Mouse (Mus musculus): ENCODE measurements around the gene Galnt12. TPM values are rescaled to one million over a fixed set of nuclear protein-coding genes. Genes with fewer than 3 reads are reported as not detected.

Galnt12 gene
- polyA plus RNA-seq, 1 experiment from 2014 or later = 16.6 TPM

DNA sequence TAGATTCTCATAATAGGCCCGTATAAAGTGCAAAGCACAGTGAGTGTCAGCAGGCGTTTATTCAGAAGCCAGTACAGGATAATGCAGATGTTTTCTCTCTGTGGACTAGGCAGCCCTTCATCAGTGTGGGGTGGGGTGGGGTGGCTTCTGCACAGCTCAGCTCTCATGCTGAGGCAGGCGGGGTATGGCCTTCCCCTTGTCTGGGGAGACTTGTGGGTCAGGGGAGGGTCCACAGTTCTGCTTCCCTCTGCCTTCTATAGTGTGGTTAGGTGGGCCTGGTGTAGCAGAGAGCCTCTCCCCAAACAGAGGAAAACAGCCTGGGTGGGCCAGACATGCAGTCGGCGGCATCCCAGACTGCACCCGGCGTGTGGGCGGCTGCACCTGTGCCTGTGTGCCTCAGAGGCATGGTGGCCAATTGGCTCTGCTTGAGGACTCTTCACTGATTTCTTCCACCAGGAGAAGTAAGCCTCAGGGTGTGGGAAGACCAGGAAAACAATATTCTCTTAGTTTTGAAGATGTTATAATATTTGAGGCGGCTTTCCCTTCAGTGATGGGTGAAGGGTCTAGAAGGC is 32.5 kb downstream of the Galnt12 start:
- Histone ChIP-seq H3K27ac (ENCODE audit: low read depth) (no peak overlapping the region), H3K36me3 (ENCODE audit: control insufficient read depth, insufficient read depth, low read length) (no peaks in the 10 kb centered on the region), H3K4me3 (ENCODE audit: low read depth, low read length) (no peak overlapping the region), H3K4me1 (replicated peaks; ENCODE audit: control insufficient read depth, insufficient read depth, low read length) (no peaks in the 10 kb centered on the region), H3K4me2 (ENCODE audit: low read length) (no peak overlapping the region), H3K9ac (ENCODE audit: low read length) (no peak overlapping the region), H3K9me3 (ENCODE audit: control insufficient read depth, low read length) (peaks cover 5% of the 10 kb centered on the region; the same call in 1 of the 2 replicates), H3K27me3 (replicated peaks; ENCODE audit: control insufficient read depth, insufficient read depth, low read length) (no peaks in the 10 kb centered on the region)
- DNase-seq (ENCODE audit: low spot score) (no peak), ATAC-seq (replicated peaks; ENCODE audit: low FRiP score, low TSS enrichment, low read depth) (no peak)
- 79% methylated on average over 9 of the region's 9 CpGs for WGBS

DNA sequence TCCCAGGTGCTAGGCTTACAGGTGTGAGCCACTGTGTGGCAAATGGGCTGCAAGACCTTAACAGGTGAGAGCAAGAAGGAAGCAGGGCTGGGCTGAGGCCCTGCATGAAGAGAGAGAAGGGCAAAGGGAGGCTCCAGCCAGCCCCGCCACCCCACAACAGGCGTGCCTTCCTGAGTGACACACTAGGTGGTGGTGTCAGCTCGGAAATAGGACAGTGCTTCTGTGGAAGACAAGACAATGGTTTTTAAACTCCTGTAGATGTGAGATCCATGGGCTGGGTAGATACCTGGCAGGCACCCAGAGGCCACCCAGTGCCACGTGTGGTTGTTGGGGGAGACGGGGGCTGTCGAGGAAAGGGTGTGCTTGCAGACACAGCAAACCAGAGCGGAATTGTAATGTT is 36.8 kb downstream of the Galnt12 start:
- Histone ChIP-seq H3K27me3 (replicated peaks; ENCODE audit: control insufficient read depth, insufficient read depth, low read length) (no peaks in the 10 kb centered on the region), H3K36me3 (ENCODE audit: control insufficient read depth, insufficient read depth, low read length) (no peaks in the 10 kb centered on the region), H3K4me3 (ENCODE audit: low read depth, low read length) (no peak overlapping the region), H3K9ac (ENCODE audit: low read length) (no peak overlapping the region), H3K27ac (ENCODE audit: low read depth) (no peak overlapping the region), H3K4me1 (replicated peaks; ENCODE audit: control insufficient read depth, insufficient read depth, low read length) (no peaks in the 10 kb centered on the region), H3K9me3 (ENCODE audit: control insufficient read depth, low read length) (peaks cover 5% of the 10 kb centered on the region; the same call in 1 of the 2 replicates), H3K4me2 (ENCODE audit: low read length) (no peak overlapping the region)
- WGBS = 78% methylated on average over 7 of the region's 7 CpGs
- no peak for ATAC-seq (replicated peaks; ENCODE audit: low FRiP score, low TSS enrichment, low read depth)
- DNase-seq (ENCODE audit: low spot score) = no peak

DNA sequence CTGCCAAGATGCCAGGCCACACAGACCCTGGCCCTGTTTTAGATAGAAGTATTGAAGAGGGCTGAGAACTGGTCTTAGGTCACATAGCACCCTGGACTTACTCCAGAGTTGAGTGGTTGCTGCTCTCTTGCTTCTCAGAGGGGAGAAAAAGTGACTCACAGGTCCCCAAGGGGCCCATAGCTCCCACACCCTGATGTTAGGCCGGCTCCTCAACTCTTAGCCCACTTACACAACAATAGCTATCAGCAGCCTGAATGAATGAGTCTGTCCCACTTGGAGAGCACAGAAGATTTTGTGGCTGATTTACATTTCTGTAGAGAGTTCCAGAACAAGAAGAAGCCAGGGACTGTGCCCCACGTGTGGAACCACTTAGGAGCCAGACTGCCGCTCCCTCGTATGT is 37.9 kb downstream of the Galnt12 start:
- no peak overlapping the region for H3K4me2 ChIP-seq (ENCODE audit: low read length)
- H3K9me3 ChIP-seq (ENCODE audit: control insufficient read depth, low read length) = peaks cover 5% of the 10 kb centered on the region; the same call in 1 of the 2 replicates
- 70% methylated on average over 4 of the region's 4 CpGs for WGBS
- no peaks in the 10 kb centered on the region for H3K27me3 ChIP-seq (replicated peaks; ENCODE audit: control insufficient read depth, insufficient read depth, low read length)
- ATAC-seq (replicated peaks; ENCODE audit: low FRiP score, low TSS enrichment, low read depth) = no peak
- DNase-seq (ENCODE audit: low spot score) = no peak
- H3K27ac ChIP-seq (ENCODE audit: low read depth) = no peak overlapping the region
- no peak overlapping the region for H3K4me3 ChIP-seq (ENCODE audit: low read depth, low read length)
- H3K4me1 ChIP-seq (replicated peaks; ENCODE audit: control insufficient read depth, insufficient read depth, low read length) = no peaks in the 10 kb centered on the region
- no peak overlapping the region for H3K9ac ChIP-seq (ENCODE audit: low read length)
- H3K36me3 ChIP-seq (ENCODE audit: control insufficient read depth, insufficient read depth, low read length) = no peaks in the 10 kb centered on the region

DNA sequence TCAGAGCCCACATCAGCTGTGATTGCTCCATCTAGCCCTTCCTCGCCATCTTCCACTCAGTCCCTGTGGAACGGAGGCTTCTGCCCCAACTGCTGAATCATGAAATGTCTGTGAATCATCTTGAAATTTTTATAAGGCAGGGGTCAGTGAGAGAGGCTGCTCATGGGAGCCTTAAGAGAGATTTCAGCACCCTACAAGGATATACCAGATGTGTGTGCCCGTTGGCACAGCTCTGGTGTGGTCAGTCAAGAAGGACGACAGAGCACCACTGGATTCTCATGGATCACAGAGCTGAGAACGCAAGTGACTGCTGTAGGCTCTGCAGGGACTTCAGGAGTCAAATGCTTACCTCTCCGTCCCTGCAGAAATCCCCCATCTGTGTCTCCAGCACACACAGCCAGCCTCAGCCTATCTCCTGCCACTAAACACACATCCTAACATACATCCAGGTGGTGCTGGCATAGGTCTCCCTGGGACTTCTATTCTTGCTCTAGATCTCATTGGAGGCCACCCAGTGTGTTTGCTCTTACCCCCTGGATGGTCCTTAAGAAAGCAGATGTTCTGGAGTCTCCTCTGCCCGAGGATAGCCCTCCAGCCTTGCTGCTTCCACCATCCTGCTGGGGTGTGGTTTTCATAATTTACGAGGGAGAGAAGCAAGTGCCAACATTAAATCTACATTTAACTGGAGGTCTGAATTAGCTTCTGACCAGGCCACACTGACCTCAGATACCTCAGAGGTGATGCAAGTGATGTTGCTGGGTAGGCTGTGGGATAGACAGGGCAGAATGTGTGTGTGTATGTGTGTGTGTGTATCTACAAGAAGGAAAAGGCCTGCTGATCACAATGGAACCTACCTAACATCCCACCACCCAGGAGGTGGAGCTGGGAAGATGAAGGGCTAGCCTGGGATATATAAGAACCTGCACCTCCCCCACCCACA is 38.7 kb downstream of the Galnt12 start:
- Histone ChIP-seq H3K4me2 (ENCODE audit: low read length) (no peak overlapping the region), H3K4me1 (replicated peaks; ENCODE audit: control insufficient read depth, insufficient read depth, low read length) (no peaks in the 10 kb centered on the region), H3K27ac (ENCODE audit: low read depth) (no peak overlapping the region), H3K9me3 (ENCODE audit: control insufficient read depth, low read length) (peaks cover 5% of the 10 kb centered on the region; the same call in 1 of the 2 replicates), H3K4me3 (ENCODE audit: low read depth, low read length) (no peak overlapping the region), H3K9ac (ENCODE audit: low read length) (no peak overlapping the region), H3K36me3 (ENCODE audit: control insufficient read depth, insufficient read depth, low read length) (no peaks in the 10 kb centered on the region), H3K27me3 (replicated peaks; ENCODE audit: control insufficient read depth, insufficient read depth, low read length) (no peaks in the 10 kb centered on the region)
- 76% methylated on average over 8 of the region's 8 CpGs for WGBS
- ATAC-seq (replicated peaks; ENCODE audit: low FRiP score, low TSS enrichment, low read depth) (no peak), DNase-seq (ENCODE audit: low spot score) (no peak)

DNA sequence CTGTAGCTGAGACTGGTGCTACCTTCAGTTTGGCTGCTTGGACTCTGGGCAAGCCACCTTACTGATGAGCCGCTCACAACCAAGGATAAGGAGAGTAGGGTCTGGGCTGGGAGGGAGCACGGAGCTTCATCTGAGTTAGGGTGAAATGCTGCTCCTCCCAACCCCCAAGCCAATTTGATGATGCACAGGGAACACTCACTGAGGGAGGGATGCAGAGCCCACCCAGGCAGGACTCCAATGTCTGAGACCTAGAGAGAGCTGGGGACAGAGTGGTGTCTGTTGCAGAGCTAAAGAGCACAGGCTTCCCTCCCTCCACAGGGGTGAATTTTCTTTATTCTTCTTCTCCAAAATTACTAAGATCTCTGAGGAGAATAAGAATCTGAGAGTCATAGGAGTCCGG is 40.2 kb downstream of the Galnt12 start:
- no peak overlapping the region for H3K27ac ChIP-seq (ENCODE audit: low read depth)
- H3K4me2 ChIP-seq (ENCODE audit: low read length) = no peak overlapping the region
- ATAC-seq (replicated peaks; ENCODE audit: low FRiP score, low TSS enrichment, low read depth) = no peak
- H3K9me3 ChIP-seq (ENCODE audit: control insufficient read depth, low read length) = peaks cover 4% of the 10 kb centered on the region; the same call in 1 of the 2 replicates
- DNase-seq (ENCODE audit: low spot score) = no peak
- no peak overlapping the region for H3K4me3 ChIP-seq (ENCODE audit: low read depth, low read length)
- no peaks in the 10 kb centered on the region for H3K36me3 ChIP-seq (ENCODE audit: control insufficient read depth, insufficient read depth, low read length)
- H3K9ac ChIP-seq (ENCODE audit: low read length) = no peak overlapping the region
- 86% methylated on average over 3 of the region's 3 CpGs for WGBS
- H3K27me3 ChIP-seq (replicated peaks; ENCODE audit: control insufficient read depth, insufficient read depth, low read length) = no peaks in the 10 kb centered on the region
- H3K4me1 ChIP-seq (replicated peaks; ENCODE audit: control insufficient read depth, insufficient read depth, low read length) = no peaks in the 10 kb centered on the region

DNA sequence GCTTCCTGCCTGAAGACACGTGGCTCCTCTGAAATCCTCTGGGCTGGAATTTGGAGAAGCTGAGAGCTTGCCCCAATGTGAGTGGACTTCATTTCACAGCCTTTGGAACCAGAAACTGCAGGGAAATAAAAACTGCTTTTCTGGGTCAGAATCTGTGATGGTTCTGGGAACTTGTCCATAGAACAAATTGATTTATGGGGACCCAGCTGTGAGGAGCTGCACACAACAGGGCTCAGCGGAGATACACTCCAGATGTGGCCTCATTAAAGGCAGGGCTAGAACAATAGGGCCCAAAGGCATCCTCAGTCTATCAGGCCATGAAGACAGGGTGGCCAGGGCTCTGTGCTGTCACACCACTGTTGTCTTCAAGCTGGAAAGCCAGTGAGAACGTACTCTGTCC is 40.7 kb downstream of the Galnt12 start:
- Histone ChIP-seq H3K9me3 (ENCODE audit: control insufficient read depth, low read length) (no peaks in the 10 kb centered on the region), H3K4me1 (replicated peaks; ENCODE audit: control insufficient read depth, insufficient read depth, low read length) (no peaks in the 10 kb centered on the region), H3K36me3 (ENCODE audit: control insufficient read depth, insufficient read depth, low read length) (no peaks in the 10 kb centered on the region), H3K4me2 (ENCODE audit: low read length) (no peak overlapping the region), H3K9ac (ENCODE audit: low read length) (no peak overlapping the region), H3K27ac (ENCODE audit: low read depth) (no peak overlapping the region), H3K4me3 (ENCODE audit: low read depth, low read length) (no peak overlapping the region), H3K27me3 (replicated peaks; ENCODE audit: control insufficient read depth, insufficient read depth, low read length) (no peaks in the 10 kb centered on the region)
- DNase-seq (ENCODE audit: low spot score) = no peak
- 64% methylated on average over 3 of the region's 3 CpGs for WGBS
- ATAC-seq (replicated peaks; ENCODE audit: low FRiP score, low TSS enrichment, low read depth) = no peak

DNA sequence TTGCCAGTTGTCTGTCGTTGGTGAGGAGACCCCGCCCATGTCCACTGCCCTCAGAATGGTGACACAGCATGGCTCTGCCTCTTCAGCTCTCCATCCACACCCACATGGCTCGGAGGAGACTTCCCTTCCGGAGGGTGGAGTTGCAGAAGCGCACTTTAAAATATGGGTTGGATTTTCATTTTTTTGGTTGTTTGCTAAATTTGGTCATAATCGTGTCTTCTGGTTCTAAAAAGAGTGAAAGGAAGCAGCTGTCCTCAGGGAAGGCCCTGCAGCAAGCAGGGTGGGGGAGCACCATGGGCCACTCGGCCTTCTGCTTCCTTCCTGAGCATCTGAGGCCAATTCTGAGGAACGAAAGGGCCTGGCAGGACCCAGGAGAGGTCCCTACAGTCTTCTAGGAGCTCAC is 45.0 kb downstream of the Galnt12 start:
- no peak overlapping the region for H3K9ac ChIP-seq (ENCODE audit: low read length)
- H3K27ac ChIP-seq (ENCODE audit: low read depth) = no peak overlapping the region
- H3K36me3 ChIP-seq (ENCODE audit: control insufficient read depth, insufficient read depth, low read length) = no peaks in the 10 kb centered on the region
- peaks cover 7% of the 10 kb centered on the region for H3K4me1 ChIP-seq (replicated peaks; ENCODE audit: control insufficient read depth, insufficient read depth, low read length)
- DNase-seq (ENCODE audit: low spot score) (no peak), ATAC-seq (replicated peaks; ENCODE audit: low FRiP score, low TSS enrichment, low read depth) (no peak)
- no peaks in the 10 kb centered on the region for H3K27me3 ChIP-seq (replicated peaks; ENCODE audit: control insufficient read depth, insufficient read depth, low read length)
- H3K4me3 ChIP-seq (ENCODE audit: low read depth, low read length) = no peak overlapping the region
- H3K9me3 ChIP-seq (ENCODE audit: control insufficient read depth, low read length) = no peaks in the 10 kb centered on the region
- WGBS = 68% methylated on average over 8 of the region's 8 CpGs
- H3K4me2 ChIP-seq (ENCODE audit: low read length) = no peak overlapping the region

DNA sequence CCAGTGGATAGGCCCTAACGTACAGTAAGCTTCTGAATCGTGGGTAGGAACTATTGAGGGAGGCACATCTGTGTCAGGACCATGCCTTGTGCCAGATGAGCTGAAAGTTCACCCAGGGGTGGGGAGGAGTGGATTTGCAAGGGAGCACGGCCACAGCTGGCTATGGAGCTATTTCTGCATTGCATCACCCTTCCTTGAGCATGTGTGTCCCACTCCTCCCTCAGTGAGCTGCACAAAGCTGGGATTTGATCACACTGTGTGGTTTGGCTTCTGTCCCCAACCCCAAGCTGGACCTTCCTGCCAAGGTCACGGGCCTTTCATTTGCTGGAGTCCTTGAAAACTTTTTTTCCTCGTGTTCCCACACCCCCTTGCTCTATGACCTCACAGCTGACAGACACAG is 45.8 kb downstream of the Galnt12 start:
- no peak overlapping the region for H3K9ac ChIP-seq (ENCODE audit: low read length)
- no peak overlapping the region for H3K4me3 ChIP-seq (ENCODE audit: low read depth, low read length)
- 76% methylated on average over 5 of the region's 5 CpGs for WGBS
- H3K9me3 ChIP-seq (ENCODE audit: control insufficient read depth, low read length) = no peaks in the 10 kb centered on the region
- H3K4me2 ChIP-seq (ENCODE audit: low read length) = no peak overlapping the region
- H3K27me3 ChIP-seq (replicated peaks; ENCODE audit: control insufficient read depth, insufficient read depth, low read length) = no peaks in the 10 kb centered on the region
- ATAC-seq (replicated peaks; ENCODE audit: low FRiP score, low TSS enrichment, low read depth) (no peak), DNase-seq (ENCODE audit: low spot score) (no peak)
- H3K4me1 ChIP-seq (replicated peaks; ENCODE audit: control insufficient read depth, insufficient read depth, low read length) = peaks cover 7% of the 10 kb centered on the region
- no peak overlapping the region for H3K27ac ChIP-seq (ENCODE audit: low read depth)
- H3K36me3 ChIP-seq (ENCODE audit: control insufficient read depth, insufficient read depth, low read length) = no peaks in the 10 kb centered on the region
